Mouse (Mus musculus): ENCODE results near the gene Sostdc1. TPM values are rescaled to one million over a fixed set of nuclear protein-coding genes. Genes with fewer than 3 reads are reported as not detected.

The Sostdc1 gene
- total RNA-seq (2014; rRNA removed) (12.0 and 14.2 TPM in 2 replicates), polyA plus RNA-seq (2015; fragmentation: Nextera tagmentation; extraction: Ambion mirVana) (28.9 and 32.4 TPM in 2 replicates)

GRCm38 (mm10) chr12:36313916-36314315 is at the start of gene Sostdc1:
Gene Sostdc1, plus strand, starts transcription at chr12:36314139.
- H3K4me2 ChIP-seq (ENCODE audit: low read depth, low read length) = peak within 1 kb of the TSS; percentile 49
- no peaks in the 10 kb centered on the region for H3K27me3 ChIP-seq (ENCODE audit: insufficient read depth, low read length)
- no peaks in the 10 kb centered on the region for H3K9me3 ChIP-seq (ENCODE audit: low read length)
- no peak for TF ChIP-seq CTCF (IDR thresholded peaks at IDR 0.05; ENCODE audit: low read depth)
- peak within 1 kb of the TSS; percentile 30; the same call in 1 of the 2 replicates for H3K9ac ChIP-seq (replicated peaks; ENCODE audit: low read length)
- H3K4me3 ChIP-seq (ENCODE audit: low read length) = peak within 1 kb of the TSS; percentile 27
- no peaks in the 10 kb centered on the region for H3K4me1 ChIP-seq (ENCODE audit: insufficient read depth, low read length)
- ATAC-seq = no peak
- DNase-seq (ENCODE audit: low spot score) = peak; percentile 15
- 12% methylated on average over 7 of the region's 7 CpGs for WGBS
- H3K27ac ChIP-seq = no peak within 1 kb of the TSS; the same call in 1 of the 2 replicates
- H3K36me3 ChIP-seq (ENCODE audit: insufficient read depth, low read length) = no peaks in the 10 kb centered on the region

GRCm38 (mm10) chr12:36267670-36268246 is 46.2 kb upstream of the Sostdc1 start:
- Histone ChIP-seq H3K4me1 (ENCODE audit: insufficient read depth, low read length) (no peaks in the 10 kb centered on the region), H3K27ac (no peak overlapping the region), H3K9me3 (ENCODE audit: low read length) (no peaks in the 10 kb centered on the region), H3K9ac (replicated peaks; ENCODE audit: low read length) (no peak overlapping the region), H3K4me2 (ENCODE audit: low read depth, low read length) (no peak overlapping the region), H3K27me3 (ENCODE audit: insufficient read depth, low read length) (no peaks in the 10 kb centered on the region), H3K36me3 (ENCODE audit: insufficient read depth, low read length) (no peaks in the 10 kb centered on the region), H3K4me3 (ENCODE audit: low read length) (no peak overlapping the region)
- DNase-seq (ENCODE audit: low spot score) = no peak
- WGBS = 87% methylated on average over 8 of the region's 8 CpGs
- no peak for ATAC-seq
- TF ChIP-seq CTCF (IDR thresholded peaks at IDR 0.05; ENCODE audit: low read depth) = no peak

GRCm38 (mm10) chr12:36274823-36275222 is 39.1 kb upstream of the Sostdc1 start:
- DNase-seq (ENCODE audit: low spot score) (peak; percentile 55), ATAC-seq (no peak)
- no peaks in the 10 kb centered on the region for H3K27me3 ChIP-seq (ENCODE audit: insufficient read depth, low read length)
- H3K36me3 ChIP-seq (ENCODE audit: insufficient read depth, low read length) = no peaks in the 10 kb centered on the region
- no peaks in the 10 kb centered on the region for H3K9me3 ChIP-seq (ENCODE audit: low read length)
- no peak overlapping the region for H3K4me2 ChIP-seq (ENCODE audit: low read depth, low read length)
- 53% methylated on average over 3 of the region's 3 CpGs for WGBS
- H3K4me1 ChIP-seq (ENCODE audit: insufficient read depth, low read length) = no peaks in the 10 kb centered on the region
- no peak for TF ChIP-seq CTCF (IDR thresholded peaks at IDR 0.05; ENCODE audit: low read depth)
- no peak overlapping the region for H3K9ac ChIP-seq (replicated peaks; ENCODE audit: low read length)
- no peak overlapping the region for H3K27ac ChIP-seq
- no peak overlapping the region for H3K4me3 ChIP-seq (ENCODE audit: low read length)

GRCm38 (mm10) chr12:36289634-36290033 is 24.3 kb upstream of the Sostdc1 start:
- H3K4me2 ChIP-seq (ENCODE audit: low read depth, low read length) = no peak overlapping the region
- H3K4me3 ChIP-seq (ENCODE audit: low read length) = no peak overlapping the region
- no peaks in the 10 kb centered on the region for H3K4me1 ChIP-seq (ENCODE audit: insufficient read depth, low read length)
- ATAC-seq (peak; percentile 91), DNase-seq (ENCODE audit: low spot score) (peak; percentile 57)
- H3K27me3 ChIP-seq (ENCODE audit: insufficient read depth, low read length) = no peaks in the 10 kb centered on the region
- no peak overlapping the region for H3K9ac ChIP-seq (replicated peaks; ENCODE audit: low read length)
- H3K36me3 ChIP-seq (ENCODE audit: insufficient read depth, low read length) = no peaks in the 10 kb centered on the region
- no peak for TF ChIP-seq CTCF (IDR thresholded peaks at IDR 0.05; ENCODE audit: low read depth)
- no peak overlapping the region for H3K27ac ChIP-seq
- WGBS = 61% methylated on average over 8 of the region's 8 CpGs
- no peaks in the 10 kb centered on the region for H3K9me3 ChIP-seq (ENCODE audit: low read length)

GRCm38 (mm10) chr12:36290465-36290864 is 23.5 kb upstream of the Sostdc1 start:
- WGBS = 73% methylated on average over 4 of the region's 4 CpGs
- H3K27ac ChIP-seq = no peak overlapping the region
- no peak overlapping the region for H3K4me3 ChIP-seq (ENCODE audit: low read length)
- DNase-seq (ENCODE audit: low spot score) (no peak), ATAC-seq (no peak)
- H3K9me3 ChIP-seq (ENCODE audit: low read length) = no peaks in the 10 kb centered on the region
- H3K4me1 ChIP-seq (ENCODE audit: insufficient read depth, low read length) = no peaks in the 10 kb centered on the region
- no peak for TF ChIP-seq CTCF (IDR thresholded peaks at IDR 0.05; ENCODE audit: low read depth)
- no peaks in the 10 kb centered on the region for H3K36me3 ChIP-seq (ENCODE audit: insufficient read depth, low read length)
- H3K4me2 ChIP-seq (ENCODE audit: low read depth, low read length) = no peak overlapping the region
- H3K9ac ChIP-seq (replicated peaks; ENCODE audit: low read length) = no peak overlapping the region
- no peaks in the 10 kb centered on the region for H3K27me3 ChIP-seq (ENCODE audit: insufficient read depth, low read length)

GRCm38 (mm10) chr12:36291346-36291745 is 22.6 kb upstream of the Sostdc1 start:
- no peak overlapping the region for H3K4me2 ChIP-seq (ENCODE audit: low read depth, low read length)
- ATAC-seq = no peak
- H3K36me3 ChIP-seq (ENCODE audit: insufficient read depth, low read length) = no peaks in the 10 kb centered on the region
- H3K4me3 ChIP-seq (ENCODE audit: low read length) = no peak overlapping the region
- H3K27me3 ChIP-seq (ENCODE audit: insufficient read depth, low read length) = no peaks in the 10 kb centered on the region
- H3K9me3 ChIP-seq (ENCODE audit: low read length) = no peaks in the 10 kb centered on the region
- H3K27ac ChIP-seq = no peak overlapping the region
- TF ChIP-seq CTCF (IDR thresholded peaks at IDR 0.05; ENCODE audit: low read depth) = no peak
- no peaks in the 10 kb centered on the region for H3K4me1 ChIP-seq (ENCODE audit: insufficient read depth, low read length)
- no peak overlapping the region for H3K9ac ChIP-seq (replicated peaks; ENCODE audit: low read length)
- DNase-seq (ENCODE audit: low spot score) = no peak
- WGBS = 66% methylated on average over 6 of the region's 6 CpGs

- no peak overlapping the region for H3K27ac ChIP-seq
- no peaks in the 10 kb centered on the region for H3K36me3 ChIP-seq (ENCODE audit: insufficient read depth, low read length)
- H3K9ac ChIP-seq (replicated peaks; ENCODE audit: low read length) = no peak overlapping the region
- ATAC-seq = no peak
- TF ChIP-seq CTCF (IDR thresholded peaks at IDR 0.05; ENCODE audit: low read depth) = no peak
- no peak overlapping the region for H3K4me3 ChIP-seq (ENCODE audit: low read length)
- H3K9me3 ChIP-seq (ENCODE audit: low read length) = no peaks in the 10 kb centered on the region
- no peak for DNase-seq (ENCODE audit: low spot score)
- H3K27me3 ChIP-seq (ENCODE audit: insufficient read depth, low read length) = no peaks in the 10 kb centered on the region
- 84% methylated on average over 12 of the region's 12 CpGs for WGBS
- H3K4me2 ChIP-seq (ENCODE audit: low read depth, low read length) = no peak overlapping the region
- no peaks in the 10 kb centered on the region for H3K4me1 ChIP-seq (ENCODE audit: insufficient read depth, low read length)
Observed at GRCm38 (mm10) chr12:36302326-36302725, 11.6 kb upstream of the Sostdc1 start.
